Mouse (Mus musculus) cerebellum, adult 8-10 months (tissue): Measurements from ENCODE around the gene Ctsr.
"Not testable (repeated sequence)": the region's sequence is repeated elsewhere in the genome, so short reads cannot be mapped to it uniquely, and the experiment has no call there.

Source experiments
- DNase-seq: peaks from one replicate; pipeline ENCODE4 v3.0.0; 2022

Gene Ctsr

GRCm38 (mm10) chr13:61164156-61164555 lies at the start of gene Ctsr:
Ctsr (minus strand) TSS chr13:61164256.
- DNase-seq: no peak

- DNase-seq: no peak
Observed at GRCm38 (mm10) chr13:61203310-61203709, 39.3 kb upstream of the Ctsr start, which contains the start of gene Cts6. Cts6 (minus strand) TSS chr13:61203410.

- DNase-seq: not testable (repeated sequence)
Observed at GRCm38 (mm10) chr13:61185151-61185933, 21.3 kb upstream of the Ctsr start.

GRCm38 (mm10) chr13:61164622-61165021 lies 566 bp upstream of the Ctsr start:
- DNase-seq: no peak
